Mouse (Mus musculus) midbrain, embryonic 13.5 days (tissue): Measurements from ENCODE around the gene Elp5. TPM values are rescaled to one million over a fixed set of nuclear protein-coding genes. Genes with fewer than 3 reads are reported as not detected.

Experiments
- ATAC-seq: fragments of 200-750 bp; cut with Nextera tagmentation; 2 replicates; pipeline ENCODE4 v1.8.0; 2017; ENCODE audit warnings: mild to moderate bottlenecking, moderate TSS enrichment, moderate library complexity
- H3K27ac ChIP-seq: fragments of 300-500 bp; sonication (generic); 2 replicates; pipeline ENCODE4 v1.5.1; 2015; ENCODE audit warnings: inconsistent platforms, mild to moderate bottlenecking, moderate library complexity
- H3K27me3 ChIP-seq: fragments of 300-500 bp; sonication (generic); 2 replicates; pipeline ENCODE4 v1.6.1; 2015; ENCODE audit warnings: mild to moderate bottlenecking, inconsistent platforms
- H3K36me3 ChIP-seq: fragments of 300-500 bp; sonication (generic); 2 replicates; pipeline ENCODE4 v1.6.1; 2015; ENCODE audit warnings: mild to moderate bottlenecking, inconsistent platforms
- H3K4me1 ChIP-seq: fragments of 300-500 bp; sonication (generic); replicated peaks from 2 replicates; pipeline ENCODE4 v1.6.1; 2015; ENCODE audit warnings: inconsistent platforms
- H3K4me2 ChIP-seq: fragments of 300-500 bp; sonication (generic); replicated peaks from 2 replicates; pipeline ENCODE4 v1.6.1; 2015; ENCODE audit warnings: moderate library complexity, mild to moderate bottlenecking, inconsistent platforms
- H3K4me3 ChIP-seq: fragments of 300-500 bp; sonication (generic); replicated peaks from 2 replicates; pipeline ENCODE4 v1.5.1; 2015; ENCODE audit warnings: mild to moderate bottlenecking, inconsistent platforms
- H3K9ac ChIP-seq: fragments of 300-500 bp; sonication (generic); replicated peaks from 2 replicates; pipeline ENCODE4 v1.6.1; 2015; ENCODE audit warnings: mild to moderate bottlenecking, inconsistent platforms
- H3K9me3 ChIP-seq: fragments of 300-500 bp; sonication (generic); 2 replicates; pipeline ENCODE4 v1.6.1; 2016; ENCODE audit warnings: mild to moderate bottlenecking, inconsistent platforms
- WGBS: fragments of 180-500 bp; shearing (Covaris S2); methylation state at CpG from one replicate; pipeline ENCODE4 v1.1.7; 2015; 5-methylcytosine and 5-hydroxymethylcytosine counted together
- polyA plus RNA-seq: library from polyadenylated mRNA; unstranded; fragments of >200 nt; fragmentation: Nextera tagmentation; extraction: Ambion mirVana; gene quantifications from 2 replicates; pipeline ENCODE4 v1.2.1, GENCODE M21; 2015

Gene Elp5
- polyA plus RNA-seq, 1 experiment from 2014 or later, result 156 TPM

- H3K9me3 ChIP-seq, result no peaks in the 10 kb centered on the region
- no peak for ATAC-seq
- peaks cover 54% of the 10 kb centered on the region for H3K36me3 ChIP-seq
- no peak overlapping the region for H3K27ac ChIP-seq
- 93% methylated on average over 8 of the region's 8 CpGs for WGBS
- H3K9ac ChIP-seq, result no peak overlapping the region
- peaks cover 27% of the 10 kb centered on the region for H3K4me1 ChIP-seq
- H3K4me3 ChIP-seq, result no peak overlapping the region
- no peak overlapping the region for H3K4me2 ChIP-seq
- no peaks in the 10 kb centered on the region for H3K27me3 ChIP-seq
Measured at GRCm38 (mm10) chr11:69984431-69984830, 2.1 kb upstream of the Elp5 start.

DNA sequence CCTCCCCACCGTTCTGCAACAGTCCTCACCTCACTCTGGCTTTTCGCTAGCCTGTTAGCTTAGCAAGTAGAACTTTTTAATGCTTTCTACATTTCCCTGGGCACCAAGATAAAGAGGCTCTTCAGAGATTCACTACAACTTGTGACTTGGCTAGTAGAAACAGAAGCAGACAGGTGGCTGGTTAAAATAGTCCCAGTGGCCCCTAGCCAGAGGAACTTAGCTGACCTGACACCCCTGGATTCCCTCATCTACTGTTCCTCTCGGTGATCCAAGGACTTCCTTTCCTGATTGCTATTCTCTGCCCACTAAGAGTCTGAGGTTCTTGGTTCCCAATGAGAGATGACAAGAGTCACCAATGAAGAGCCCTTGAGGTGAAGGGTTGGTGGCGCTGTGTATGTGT lies 1.1 kb upstream of the Elp5 start:
- 91% methylated on average over 4 of the region's 4 CpGs for WGBS
- Histone ChIP-seq H3K27me3 (no peaks in the 10 kb centered on the region), H3K4me2 (peak overlapping the region; percentile 84), H3K27ac (no peak overlapping the region), H3K36me3 (peaks cover 45% of the 10 kb centered on the region), H3K9ac (peak overlapping the region; percentile 99), H3K4me1 (peaks cover 36% of the 10 kb centered on the region), H3K4me3 (peak overlapping the region; percentile 100), H3K9me3 (no peaks in the 10 kb centered on the region)
- no peak for ATAC-seq

GRCm38 (mm10) chr11:69982877-69983276 lies 560 bp upstream of the Elp5 start:
- peak overlapping the region; percentile 100 for H3K4me3 ChIP-seq
- H3K27me3 ChIP-seq, result no peaks in the 10 kb centered on the region
- peaks cover 38% of the 10 kb centered on the region for H3K4me1 ChIP-seq
- ATAC-seq, result no peak
- H3K36me3 ChIP-seq, result peaks cover 44% of the 10 kb centered on the region
- H3K4me2 ChIP-seq, result peak overlapping the region; percentile 84
- H3K9me3 ChIP-seq, result no peaks in the 10 kb centered on the region
- H3K27ac ChIP-seq, result peak overlapping the region; percentile 56; the same call in 1 of the 2 replicates
- peak overlapping the region; percentile 99 for H3K9ac ChIP-seq
- 37% methylated on average over 5 of the region's 5 CpGs for WGBS

DNA sequence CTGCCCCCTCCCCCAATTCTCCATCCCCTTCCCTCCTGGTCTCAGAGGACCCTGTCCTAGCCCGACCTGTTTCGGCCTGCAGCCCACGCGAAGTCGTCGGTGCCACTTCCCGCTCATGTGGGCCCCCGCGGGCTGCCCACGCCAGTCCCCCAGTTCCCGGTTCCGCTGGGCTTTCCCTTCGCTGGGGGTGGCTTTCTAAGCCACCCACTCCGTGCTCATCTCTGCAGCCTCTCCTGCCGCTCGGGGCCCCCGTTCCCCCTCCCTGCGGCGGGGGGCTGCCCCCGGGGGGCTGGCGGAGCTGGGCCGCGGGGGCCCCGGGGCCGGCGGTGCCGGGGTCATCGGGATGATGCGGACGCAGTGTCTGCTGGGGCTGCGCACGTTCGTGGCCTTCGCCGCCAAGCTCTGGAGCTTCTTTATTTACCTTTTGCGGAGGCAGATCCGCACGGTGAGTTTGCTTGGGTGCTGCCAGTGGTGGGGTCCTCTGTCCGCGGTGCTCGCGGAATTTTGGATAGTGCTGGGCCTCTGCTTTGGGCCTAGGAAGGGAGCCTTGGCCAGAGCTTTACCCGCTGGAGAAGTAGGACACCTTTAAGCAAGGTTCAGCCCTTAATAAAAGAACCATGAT lies 1.1 kb downstream of the Elp5 start, which contains the start of gene Ctdnep1:
TSS of gene Ctdnep1 (plus strand) at position 16 of the 622 bp plus-strand sequence.
- Histone ChIP-seq H3K36me3 (peaks cover 41% of the 10 kb centered on the region), H3K4me2 (peak within 1 kb of the TSS; percentile 84), H3K9me3 (no peaks in the 10 kb centered on the region), H3K9ac (peak within 1 kb of the TSS; percentile 99), H3K4me1 (peaks cover 38% of the 10 kb centered on the region), H3K4me3 (peak within 1 kb of the TSS; percentile 100), H3K27me3 (no peaks in the 10 kb centered on the region), H3K27ac (peak within 1 kb of the TSS; percentile 99)
- WGBS, result under 1% methylated on average over 41 of the region's 43 CpGs
- peak; percentile 72 for ATAC-seq

DNA sequence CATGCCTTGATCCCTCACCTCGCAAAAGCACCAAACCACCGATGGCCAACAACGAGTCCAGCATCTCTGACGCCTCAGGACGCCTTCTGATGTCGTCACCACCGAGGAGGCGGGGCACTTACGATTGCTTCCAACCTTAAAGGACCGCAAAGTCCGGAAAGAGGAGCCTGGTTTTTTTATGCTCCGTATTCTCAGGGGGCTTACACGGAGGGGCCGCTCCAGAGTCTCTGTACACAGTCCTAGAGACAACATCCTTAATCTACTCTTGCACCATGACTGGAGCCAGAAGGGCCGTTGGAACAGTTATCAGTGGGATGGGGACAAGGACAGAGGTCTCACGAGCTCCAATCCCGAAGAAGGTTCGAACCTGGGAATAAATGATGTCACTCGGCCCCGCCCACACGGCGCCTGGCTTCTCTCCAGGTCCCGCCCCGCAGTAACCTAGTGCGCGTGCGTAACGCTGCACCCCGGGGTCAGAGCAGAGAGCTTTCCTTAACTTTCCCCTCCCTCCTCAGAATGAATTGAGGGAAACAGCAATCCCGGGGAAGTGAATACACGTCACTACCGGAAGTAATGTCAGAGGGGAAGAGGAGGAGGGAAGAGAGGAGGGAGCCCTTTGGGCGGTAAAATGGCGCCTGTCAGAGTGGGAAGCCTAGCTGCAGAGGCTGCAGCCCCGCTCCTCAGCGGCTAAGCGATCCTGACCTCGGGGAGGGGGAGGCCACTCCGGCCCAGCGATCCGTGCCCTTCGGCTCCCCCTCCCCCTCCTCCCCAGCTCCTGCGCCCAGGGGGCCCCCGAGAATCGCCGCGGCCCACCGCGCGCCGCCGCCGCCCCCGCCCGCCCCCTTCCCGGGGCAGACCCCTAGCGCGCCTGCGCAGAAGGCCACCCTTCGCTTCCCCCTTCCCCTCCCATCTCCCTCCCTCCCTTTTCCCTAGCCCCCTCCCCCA lies 1.8 kb downstream of the Elp5 start:
- Histone ChIP-seq H3K9ac (peak overlapping the region; percentile 99), H3K36me3 (peaks cover 43% of the 10 kb centered on the region), H3K27ac (peak overlapping the region; percentile 99), H3K27me3 (no peaks in the 10 kb centered on the region), H3K9me3 (no peaks in the 10 kb centered on the region), H3K4me2 (peak overlapping the region; percentile 84), H3K4me3 (peak overlapping the region; percentile 100), H3K4me1 (peaks cover 38% of the 10 kb centered on the region)
- ATAC-seq, result peak; percentile 94
- WGBS, result under 1% methylated on average over 55 of the region's 60 CpGs

DNA sequence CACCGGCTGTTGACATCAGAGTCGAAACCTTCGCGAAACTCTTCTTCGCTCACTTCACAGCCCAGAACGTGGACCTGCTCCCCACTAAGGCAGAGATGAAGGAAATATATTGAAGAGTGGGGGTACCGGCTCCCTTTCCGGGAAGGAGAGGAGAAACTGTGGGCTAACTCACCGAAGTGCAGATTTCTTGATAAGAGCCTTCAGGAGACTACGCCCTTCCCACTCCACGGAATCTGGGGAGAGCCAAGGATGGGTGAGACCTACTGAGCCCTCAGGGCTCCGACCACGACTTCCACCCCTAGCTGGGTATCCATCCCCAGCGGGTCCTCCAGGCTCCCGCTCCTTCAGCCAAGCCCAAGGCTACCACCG lies 2.5 kb downstream of the Elp5 start:
- peaks cover 43% of the 10 kb centered on the region for H3K36me3 ChIP-seq
- H3K27ac ChIP-seq, result peak overlapping the region; percentile 99
- no peak for ATAC-seq
- H3K27me3 ChIP-seq, result no peaks in the 10 kb centered on the region
- peak overlapping the region; percentile 84 for H3K4me2 ChIP-seq
- 3% methylated on average over 16 of the region's 16 CpGs for WGBS
- H3K4me1 ChIP-seq, result peaks cover 38% of the 10 kb centered on the region
- H3K4me3 ChIP-seq, result peak overlapping the region; percentile 100
- H3K9ac ChIP-seq, result peak overlapping the region; percentile 87
- no peaks in the 10 kb centered on the region for H3K9me3 ChIP-seq

DNA sequence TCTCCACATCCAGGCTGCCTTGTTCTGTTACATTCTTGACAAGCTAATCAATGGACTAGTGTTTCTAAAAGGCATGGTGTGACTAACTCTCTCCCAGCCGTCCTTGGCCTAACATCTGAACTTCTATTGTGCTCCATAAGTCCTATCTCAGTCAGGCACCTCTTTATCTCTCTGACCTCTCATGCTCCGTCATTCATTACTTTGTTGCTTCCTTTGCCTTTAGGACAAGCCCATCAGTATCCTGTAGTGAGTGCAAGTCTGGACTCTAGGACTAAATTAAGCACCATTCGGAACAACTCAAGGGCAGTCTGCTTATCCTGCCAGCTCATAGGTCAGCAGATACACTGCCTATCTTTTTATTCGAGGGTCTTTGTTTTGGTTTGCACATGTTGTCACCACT lies 6.0 kb downstream of the Elp5 start:
- no peak overlapping the region for H3K4me2 ChIP-seq
- H3K4me3 ChIP-seq, result no peak overlapping the region
- H3K27me3 ChIP-seq, result no peaks in the 10 kb centered on the region
- 86% methylated on average over 4 of the region's 4 CpGs for WGBS
- no peaks in the 10 kb centered on the region for H3K9me3 ChIP-seq
- no peak overlapping the region for H3K9ac ChIP-seq
- peaks cover 63% of the 10 kb centered on the region for H3K36me3 ChIP-seq
- H3K4me1 ChIP-seq, result peaks cover 14% of the 10 kb centered on the region
- ATAC-seq, result no peak
- no peak overlapping the region for H3K27ac ChIP-seq

DNA sequence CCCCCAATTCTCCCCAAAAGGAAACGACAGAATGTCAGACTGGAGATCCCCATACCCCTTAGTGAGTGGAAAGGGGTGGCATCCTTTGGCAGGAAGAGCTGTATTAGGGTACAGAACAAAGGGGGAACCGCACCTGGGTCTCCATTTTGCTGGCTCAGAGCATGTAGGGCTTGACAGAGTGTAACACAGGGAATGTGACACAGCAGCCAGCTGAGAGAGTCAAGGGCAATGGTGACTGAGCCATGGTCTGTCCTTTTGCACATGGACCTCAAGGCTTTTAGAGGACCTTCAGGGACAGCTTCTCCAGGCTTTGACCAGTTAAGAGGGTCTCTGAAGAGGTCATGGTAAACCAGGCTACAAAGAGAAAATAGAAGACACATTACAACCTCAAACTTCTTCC lies 7.4 kb downstream of the Elp5 start:
- H3K9me3 ChIP-seq, result no peaks in the 10 kb centered on the region
- no peak overlapping the region for H3K27ac ChIP-seq
- no peaks in the 10 kb centered on the region for H3K27me3 ChIP-seq
- H3K4me2 ChIP-seq, result no peak overlapping the region
- WGBS, result 97% methylated on average over 2 of the region's 2 CpGs
- H3K9ac ChIP-seq, result no peak overlapping the region
- ATAC-seq, result no peak
- no peak overlapping the region for H3K4me3 ChIP-seq
- peaks cover 14% of the 10 kb centered on the region for H3K4me1 ChIP-seq
- peaks cover 72% of the 10 kb centered on the region for H3K36me3 ChIP-seq

- H3K4me1 ChIP-seq, result peaks cover 11% of the 10 kb centered on the region; the same call in 1 of the 2 replicates
- H3K9ac ChIP-seq, result no peak overlapping the region
- peaks cover 34% of the 10 kb centered on the region for H3K27me3 ChIP-seq
- no peak overlapping the region for H3K4me2 ChIP-seq
- H3K9me3 ChIP-seq, result no peaks in the 10 kb centered on the region
- no peak overlapping the region for H3K4me3 ChIP-seq
- no peak for ATAC-seq
- 85% methylated on average over 3 of the region's 3 CpGs for WGBS
- peaks cover 71% of the 10 kb centered on the region for H3K36me3 ChIP-seq
- no peak overlapping the region for H3K27ac ChIP-seq
Measured at GRCm38 (mm10) chr11:69970775-69971174, 11.5 kb downstream of the Elp5 start.

- H3K27me3 ChIP-seq, result peaks cover 39% of the 10 kb centered on the region
- peaks cover 15% of the 10 kb centered on the region for H3K4me1 ChIP-seq
- H3K27ac ChIP-seq, result no peak overlapping the region
- no peak overlapping the region for H3K4me2 ChIP-seq
- no peaks in the 10 kb centered on the region for H3K9me3 ChIP-seq
- no peak for ATAC-seq
- H3K9ac ChIP-seq, result no peak overlapping the region
- 90% methylated on average over 6 of the region's 6 CpGs for WGBS
- H3K36me3 ChIP-seq, result peaks cover 65% of the 10 kb centered on the region
- no peak overlapping the region for H3K4me3 ChIP-seq
Measured at GRCm38 (mm10) chr11:69970222-69970621, 12.1 kb downstream of the Elp5 start.

- H3K9me3 ChIP-seq, result no peaks in the 10 kb centered on the region
- no peak overlapping the region for H3K27ac ChIP-seq
- no peak overlapping the region for H3K4me2 ChIP-seq
- no peak overlapping the region for H3K4me3 ChIP-seq
- peaks cover 53% of the 10 kb centered on the region for H3K27me3 ChIP-seq
- 92% methylated on average over 4 of the region's 4 CpGs for WGBS
- no peak for ATAC-seq
- H3K9ac ChIP-seq, result no peak overlapping the region
- H3K4me1 ChIP-seq, result peaks cover 17% of the 10 kb centered on the region
- H3K36me3 ChIP-seq, result peaks cover 51% of the 10 kb centered on the region
Measured at GRCm38 (mm10) chr11:69968793-69969192, 13.5 kb downstream of the Elp5 start.

DNA sequence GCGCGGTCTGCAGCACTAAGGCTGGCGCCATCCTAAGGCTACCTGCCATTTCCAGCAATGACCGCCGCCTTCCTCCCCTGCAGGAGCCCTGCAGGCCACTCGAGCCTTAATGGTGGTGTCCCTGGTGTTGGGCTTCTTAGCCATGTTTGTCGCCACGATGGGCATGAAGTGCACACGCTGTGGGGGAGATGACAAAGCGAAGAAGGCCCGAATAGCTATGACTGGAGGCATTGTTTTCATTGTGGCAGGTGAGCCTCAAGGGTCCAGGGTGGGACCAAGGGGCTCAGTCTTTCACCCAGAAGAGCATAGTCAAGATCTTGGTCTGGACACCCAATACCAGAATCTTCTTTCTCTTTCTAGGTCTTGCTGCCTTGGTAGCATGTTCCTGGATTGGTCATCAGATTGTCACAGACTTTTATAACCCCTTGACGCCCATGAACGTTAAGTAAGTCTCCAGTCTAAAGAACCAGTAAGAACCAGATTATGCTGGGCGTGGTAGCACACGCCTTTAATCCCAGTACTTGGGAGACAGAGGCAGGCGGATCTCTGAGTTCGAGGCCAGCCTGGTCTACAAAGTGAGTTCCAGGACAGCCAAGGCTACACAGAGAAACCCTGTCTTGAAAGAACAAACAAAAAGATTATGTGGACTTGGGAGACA lies 15.3 kb downstream of the Elp5 start:
- H3K27me3 ChIP-seq, result peaks cover 71% of the 10 kb centered on the region

More for the DNA sequence above, 15.3 kb downstream of the Elp5 start:
- Histone ChIP-seq H3K4me3 (peak overlapping the region; percentile 22), H3K9me3 (no peaks in the 10 kb centered on the region), H3K9ac (peak overlapping the region; percentile 28; the same call in 1 of the 2 replicates), H3K27ac (no peak overlapping the region), H3K4me1 (peaks cover 17% of the 10 kb centered on the region), H3K4me2 (peak overlapping the region; percentile 47), H3K36me3 (peaks cover 37% of the 10 kb centered on the region)
- WGBS, result 42% methylated on average over 17 of the region's 17 CpGs
- ATAC-seq, result no peak
